Mouse (Mus musculus) induced T-regulatory cell, adult 2 months (primary cell): ENCODE measurements around the gene Orm3.

Experiments used
- DNase-seq: peaks from one replicate; pipeline ENCODE4 v3.0.0-alpha.2; 2012; ENCODE audit warnings: low read depth

The Orm3 gene

GRCm38 (mm10) chr4:63370897-63371296 is 14.9 kb downstream of the Orm3 start:
- DNase-seq = no peak

GRCm38 (mm10) chr4:63371890-63372289 is 15.9 kb downstream of the Orm3 start:
- peak; percentile 85 for DNase-seq

GRCm38 (mm10) chr4:63373404-63373803 is 17.4 kb downstream of the Orm3 start:
- no peak for DNase-seq

- DNase-seq = no peak
Measured at GRCm38 (mm10) chr4:63374331-63374730, 18.4 kb downstream of the Orm3 start.

- no peak for DNase-seq
Measured at GRCm38 (mm10) chr4:63375367-63375766, 19.4 kb downstream of the Orm3 start.

GRCm38 (mm10) chr4:63377483-63377882 is 21.5 kb downstream of the Orm3 start:
- no peak for DNase-seq

GRCm38 (mm10) chr4:63382676-63383369 is 26.9 kb downstream of the Orm3 start:
- no peak for DNase-seq

- DNase-seq = peak; percentile 33
Measured at GRCm38 (mm10) chr4:63383474-63383873, 27.5 kb downstream of the Orm3 start.

GRCm38 (mm10) chr4:63384262-63384661 is 28.3 kb downstream of the Orm3 start:
- DNase-seq = peak; percentile 61

GRCm38 (mm10) chr4:63385253-63385652 is 29.3 kb downstream of the Orm3 start:
- peak; percentile 79 for DNase-seq

GRCm38 (mm10) chr4:63385784-63386183 is 29.8 kb downstream of the Orm3 start:
- peak; percentile 99 for DNase-seq

GRCm38 (mm10) chr4:63388029-63388428 is 32.1 kb downstream of the Orm3 start:
- peak; percentile 56 for DNase-seq

GRCm38 (mm10) chr4:63389121-63389886 is 33.3 kb downstream of the Orm3 start:
- peak; percentile 67 for DNase-seq

GRCm38 (mm10) chr4:63389887-63390528 is 34.0 kb downstream of the Orm3 start:
- DNase-seq = peak; percentile 48

GRCm38 (mm10) chr4:63391322-63391721 is 35.4 kb downstream of the Orm3 start:
- peak; percentile 76 for DNase-seq

GRCm38 (mm10) chr4:63397981-63398537 is 42.1 kb downstream of the Orm3 start:
- no peak for DNase-seq

- peak; percentile 90 for DNase-seq
Measured at GRCm38 (mm10) chr4:63398854-63399609, 43.1 kb downstream of the Orm3 start.

GRCm38 (mm10) chr4:63399691-63400270 is 43.8 kb downstream of the Orm3 start:
- no peak for DNase-seq

- DNase-seq = peak; percentile 81
Measured at GRCm38 (mm10) chr4:63400541-63401306, 44.8 kb downstream of the Orm3 start.

- DNase-seq = peak; percentile 46
Measured at GRCm38 (mm10) chr4:63401620-63402019, 45.7 kb downstream of the Orm3 start.

- DNase-seq = no peak
Measured at GRCm38 (mm10) chr4:63402056-63402455, 46.1 kb downstream of the Orm3 start.
